Mouse (Mus musculus) gastrocnemius, postnatal 25 days (tissue): ENCODE data around the gene Snx11. TPM values are rescaled to one million over a fixed set of nuclear protein-coding genes. Genes with fewer than 3 reads are reported as not detected.

Source experiments
- DNase-seq: peaks from one replicate; pipeline ENCODE4 v3.0.0; 2022
- total RNA-seq, 2 experiments: library from RNA; stranded (reverse); gene quantifications; 1 replicate in 1 of 2; 2 replicates in 1 of 2; pipeline ENCODE4 v1.2.3; 2021

Snx11 gene
- total RNA-seq, 2 experiments from 2014 or later: 8.1 to 11.3 TPM

DNA sequence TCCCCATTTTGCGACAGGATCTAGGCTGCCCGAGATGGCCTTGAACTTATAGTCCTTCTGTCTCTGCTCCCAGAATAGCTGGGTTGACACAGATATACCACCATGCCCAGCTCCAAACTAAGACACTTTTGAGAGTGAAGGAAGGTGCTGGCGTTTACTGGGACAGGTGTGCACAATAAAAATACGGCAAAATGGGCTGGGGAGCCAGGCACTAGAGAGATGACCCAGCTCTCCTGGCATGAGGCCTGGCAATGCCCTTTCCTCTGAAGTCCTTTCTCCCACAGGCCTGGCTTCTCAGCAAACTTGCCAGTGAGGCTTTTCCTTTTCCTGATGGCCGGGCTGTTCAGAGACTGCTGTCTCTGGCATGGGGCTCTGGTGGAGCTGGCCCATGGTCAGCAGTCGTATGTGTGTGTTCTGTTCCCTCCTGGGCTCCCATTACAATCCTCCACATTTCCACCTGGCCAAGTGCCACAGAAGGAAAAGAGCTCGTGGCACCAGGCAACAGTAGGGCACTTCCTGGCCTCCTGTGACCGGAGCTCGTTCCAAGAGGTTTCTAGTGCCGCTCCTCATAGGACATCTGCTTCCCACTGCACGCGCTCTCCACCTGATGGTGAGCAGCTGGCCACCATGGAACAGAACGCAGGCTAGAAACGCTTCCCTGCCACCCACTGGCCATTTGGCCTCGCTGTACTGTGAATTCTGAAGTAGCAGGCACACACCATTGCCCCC is 14.5 kb downstream of the Snx11 start:
- DNase-seq: peak; percentile 20

GRCm38 (mm10) chr11:96761984-96762383 is 15.4 kb downstream of the Snx11 start:
- no peak for DNase-seq

GRCm38 (mm10) chr11:96760042-96760441 is 17.3 kb downstream of the Snx11 start:
- no peak for DNase-seq

DNA sequence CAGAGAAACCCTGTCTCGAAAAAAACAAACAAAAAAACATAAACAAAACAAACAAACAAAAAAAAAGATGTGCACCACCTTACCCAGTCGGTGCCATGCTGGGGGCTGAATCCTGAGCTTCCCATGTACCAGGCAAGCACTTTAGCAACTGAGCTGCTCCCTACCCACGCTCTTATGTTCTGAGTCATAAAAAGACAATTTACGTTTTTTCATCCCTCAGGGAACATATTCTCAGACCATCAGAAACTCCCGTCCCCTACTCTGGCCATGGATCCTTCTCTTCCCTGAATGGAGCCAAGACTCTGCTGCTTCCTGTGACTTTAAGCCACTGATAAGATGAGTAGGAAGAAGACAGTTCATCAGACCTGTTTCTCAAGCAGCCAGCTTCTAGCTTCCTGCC is 19.0 kb downstream of the Snx11 start:
- DNase-seq: no peak

DNA sequence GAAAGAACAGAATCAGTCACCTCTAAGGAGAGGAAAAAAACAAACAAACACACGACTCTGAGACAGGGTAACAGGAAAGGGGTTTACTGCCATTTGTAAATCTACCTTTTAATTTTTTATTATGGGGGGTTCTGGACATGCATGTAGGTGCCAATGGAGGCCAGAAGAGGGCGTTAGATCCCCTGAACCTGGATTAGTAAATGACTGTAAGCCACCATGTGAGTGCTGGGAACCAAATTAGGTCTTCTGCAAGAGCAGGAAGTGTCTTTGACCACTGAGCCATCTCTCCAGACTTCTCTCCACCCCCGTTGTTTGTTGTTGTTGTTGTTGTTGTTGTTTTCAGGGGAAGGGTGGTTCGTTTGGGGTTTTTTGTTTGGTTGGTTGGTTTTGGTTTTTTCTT is 19.9 kb downstream of the Snx11 start:
- DNase-seq: no peak

DNA sequence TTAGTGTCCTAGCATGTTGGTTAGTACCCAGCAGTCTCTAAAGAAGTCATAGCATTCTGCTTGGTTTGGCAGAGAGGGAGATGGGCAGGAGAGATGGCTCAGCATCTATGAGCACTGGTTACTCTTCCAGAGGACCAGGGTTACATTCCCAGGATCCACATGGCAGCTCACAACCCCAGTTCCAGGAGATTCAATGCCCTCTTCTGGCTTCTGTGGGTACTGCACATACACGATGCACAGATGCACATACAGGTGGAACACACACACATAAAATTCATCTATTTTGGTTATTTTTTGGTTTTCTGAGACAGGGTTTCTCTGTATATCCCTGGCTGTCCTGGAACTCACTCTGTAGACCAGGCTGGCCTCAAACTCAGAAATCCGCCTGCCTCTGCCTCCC is 22.1 kb downstream of the Snx11 start:
- DNase-seq: no peak

DNA sequence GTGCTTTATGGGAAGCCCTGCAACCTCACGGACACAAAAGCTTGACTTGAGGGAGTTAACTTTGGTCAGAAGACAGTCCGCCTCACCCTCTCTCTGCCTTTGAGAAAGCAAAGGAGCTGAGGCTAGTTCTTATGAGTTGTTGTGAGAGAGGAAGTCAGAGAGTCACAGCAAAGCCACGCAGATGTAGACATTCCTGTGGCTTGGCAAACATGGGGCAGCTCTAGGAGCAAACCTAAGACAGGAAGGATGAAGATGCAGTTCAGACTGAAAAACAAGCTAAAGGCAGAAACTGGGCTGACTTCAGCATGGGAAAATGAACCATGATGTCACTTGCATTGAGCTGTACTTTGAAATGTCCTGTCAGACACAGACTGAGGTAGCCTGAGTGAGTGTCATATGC is 29.8 kb downstream of the Snx11 start:
- DNase-seq: no peak

GRCm38 (mm10) chr11:96746648-96747047 is 30.7 kb downstream of the Snx11 start:
- no peak for DNase-seq

GRCm38 (mm10) chr11:96743891-96744290 is 33.5 kb downstream of the Snx11 start:
- DNase-seq: no peak

DNA sequence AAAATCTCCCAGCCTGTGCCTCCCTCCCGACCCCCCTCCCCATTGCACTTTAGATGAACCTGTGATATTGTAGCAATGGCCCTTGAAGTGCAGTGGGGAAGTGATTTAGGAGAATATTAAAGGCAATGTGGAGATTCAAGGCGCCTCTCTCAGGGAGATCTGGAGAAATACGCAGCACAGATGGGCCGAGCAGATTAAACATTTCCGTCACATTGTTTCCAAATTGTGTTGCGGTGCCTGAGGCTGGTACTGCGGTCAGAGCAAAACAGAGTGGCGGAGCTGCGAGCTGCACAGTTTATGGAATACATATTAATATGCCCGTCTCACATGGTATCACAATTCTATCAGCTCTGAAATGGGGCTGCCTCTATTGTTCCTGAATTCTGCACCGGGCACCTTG is 34.4 kb downstream of the Snx11 start:
- no peak for DNase-seq

DNA sequence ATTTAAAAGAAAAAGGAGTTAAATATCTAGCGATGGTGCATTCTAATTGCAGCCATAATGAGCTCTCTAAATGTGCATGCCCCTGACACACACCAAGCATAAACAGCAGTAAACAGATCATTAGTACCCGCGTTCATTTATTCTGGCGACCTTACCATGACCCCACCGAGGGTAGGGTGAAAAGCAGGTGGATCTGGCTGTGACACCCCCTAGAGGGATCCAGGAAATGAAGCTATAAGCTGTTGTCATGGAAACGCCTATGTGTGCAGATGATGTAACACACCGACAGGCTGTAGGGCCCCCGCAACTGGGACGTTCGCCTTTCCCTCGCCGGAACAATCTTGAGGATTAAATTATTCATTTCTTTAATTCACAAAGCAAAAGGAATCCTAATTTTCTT is 35.4 kb downstream of the Snx11 start:
- no peak for DNase-seq

- no peak for DNase-seq
These were observed 36.6 kb downstream of the Snx11 start for GRCm38 (mm10) chr11:96740796-96741195.

- DNase-seq: no peak
These were observed 39.5 kb downstream of the Snx11 start for GRCm38 (mm10) chr11:96737673-96738471.

GRCm38 (mm10) chr11:96736361-96736760 is 41.0 kb downstream of the Snx11 start:
- DNase-seq: no peak

GRCm38 (mm10) chr11:96735908-96736307 is 41.5 kb downstream of the Snx11 start:
- no peak for DNase-seq

DNA sequence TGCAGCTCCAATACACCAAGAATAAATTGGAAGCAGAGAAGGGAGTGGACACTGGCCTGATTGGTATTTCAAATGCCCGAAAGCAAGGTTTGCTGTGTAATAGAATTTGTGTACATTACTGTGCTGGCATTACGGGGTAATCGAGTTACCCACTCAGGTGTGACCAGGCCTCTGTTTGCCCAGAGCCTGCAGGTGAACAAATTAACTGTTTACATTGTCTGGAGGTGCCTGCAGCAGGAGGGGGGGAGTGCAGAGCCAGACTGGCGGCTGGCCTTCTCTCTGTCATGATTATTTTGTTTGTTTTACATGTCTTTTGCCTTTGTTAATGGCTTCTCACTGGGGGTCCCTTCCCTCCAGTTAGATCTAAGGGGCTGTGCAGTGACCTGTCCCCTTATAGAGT is 44.7 kb downstream of the Snx11 start:
- no peak for DNase-seq

DNA sequence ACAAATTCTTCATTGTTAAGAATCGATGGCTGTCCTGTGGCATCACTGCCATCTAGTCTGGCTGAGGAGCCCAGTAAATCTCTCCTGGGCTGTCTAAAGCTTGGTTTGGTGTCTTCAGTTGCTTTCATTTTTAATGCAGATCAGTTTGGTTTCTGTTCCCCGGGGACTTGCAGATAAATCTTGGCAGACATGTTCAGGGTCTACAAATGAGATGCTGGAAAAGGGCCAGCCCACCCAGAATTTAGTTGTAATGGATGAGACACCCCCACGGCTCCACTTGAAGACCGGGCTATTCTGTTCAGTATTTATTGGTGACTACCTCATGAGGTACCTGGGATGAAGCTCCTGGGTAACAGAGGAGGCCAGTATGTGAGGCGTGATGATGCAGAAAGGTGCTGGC is 47.0 kb downstream of the Snx11 start:
- no peak for DNase-seq

DNA sequence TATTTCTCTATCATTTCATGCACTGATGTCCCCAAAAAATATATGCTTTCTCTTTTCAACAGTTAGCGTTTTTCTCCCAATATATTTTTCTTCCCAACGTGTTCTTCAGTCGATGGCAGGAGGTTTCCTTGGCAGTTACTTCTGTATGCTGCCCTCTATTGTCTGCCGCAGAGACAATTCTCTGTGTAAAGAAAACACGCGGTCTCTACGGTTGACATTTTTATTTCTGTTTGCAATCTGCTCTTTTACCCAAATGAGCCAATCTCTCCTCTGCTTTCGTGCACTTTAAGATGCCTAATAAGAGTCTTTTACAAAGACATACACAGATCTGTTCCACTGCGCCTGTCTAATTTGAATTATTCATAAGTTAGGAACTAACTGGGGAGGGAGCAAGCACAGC is 47.9 kb downstream of the Snx11 start:
- DNase-seq: no peak

- no peak for DNase-seq
These were observed 48.8 kb downstream of the Snx11 start for GRCm38 (mm10) chr11:96728577-96728976.

- DNase-seq: no peak
These were observed 51.5 kb downstream of the Snx11 start for GRCm38 (mm10) chr11:96725833-96726232.

DNA sequence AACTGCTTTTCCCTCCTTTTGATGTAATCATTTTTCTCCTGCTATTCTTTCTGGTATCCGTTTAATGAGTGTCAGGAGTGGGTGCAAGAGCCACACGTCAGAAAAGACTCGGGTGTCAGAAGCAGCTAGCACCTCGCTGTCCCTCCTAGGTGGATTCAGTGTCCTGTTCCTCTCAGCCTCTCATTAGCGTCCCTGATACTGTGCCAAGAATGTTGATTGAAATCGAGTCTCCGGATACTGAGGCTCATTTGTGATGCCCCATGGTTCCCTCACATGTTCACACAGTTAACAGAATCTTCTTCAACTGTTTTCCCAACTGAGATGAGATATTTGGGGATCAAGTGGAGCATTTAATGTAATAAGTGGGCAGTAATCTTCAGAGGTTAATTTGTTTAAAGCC is 58.8 kb downstream of the Snx11 start:
- DNase-seq: no peak
